Mouse (Mus musculus) forebrain, postnatal 0 days (tissue): Measurements from ENCODE around the gene Dock2. TPM values are rescaled to one million over a fixed set of nuclear protein-coding genes. Genes with fewer than 3 reads are reported as not detected.
A peak's percentile ranks its signal among the peaks of the same experiment; 100 is the strongest.

ENCODE experiments used
- ATAC-seq: fragments of 200-750 bp; cut with Nextera tagmentation; 2 replicates; pipeline ENCODE4 v1.8.0; 2017; ENCODE audit warnings: mild to moderate bottlenecking, moderate library complexity
- DNase-seq: peaks from one replicate; pipeline ENCODE4 v3.0.0-alpha.2; 2015
- H3K27ac ChIP-seq: fragments of 300-500 bp; sonication (generic); 2 replicates; pipeline ENCODE4 v1.5.1; 2014; ENCODE audit warnings: low read depth, mild to moderate bottlenecking, antibody characterized with exemption, low read length, moderate library complexity, mixed read lengths
- H3K27me3 ChIP-seq: fragments of 300-500 bp; sonication (generic); 2 replicates; pipeline ENCODE4 v1.6.1; 2014; ENCODE audit warnings: mild to moderate bottlenecking, low read length, mixed read lengths; ENCODE audit not compliant: insufficient read depth
- H3K36me3 ChIP-seq: fragments of 300-500 bp; sonication (generic); 2 replicates; pipeline ENCODE4 v1.6.1; 2014; ENCODE audit warnings: mild to moderate bottlenecking, moderate library complexity; ENCODE audit not compliant: insufficient read depth
- H3K4me1 ChIP-seq: fragments of 300-500 bp; sonication (generic); 2 replicates; pipeline ENCODE4 v1.6.1; 2014; ENCODE audit warnings: antibody characterized with exemption; ENCODE audit not compliant: insufficient read depth
- H3K4me2 ChIP-seq: fragments of 300-500 bp; sonication (generic); 2 replicates; pipeline ENCODE4 v1.6.1; 2014; ENCODE audit warnings: low read depth, mild to moderate bottlenecking, moderate library complexity
- H3K4me3 ChIP-seq: fragments of 300-500 bp; sonication (generic); 2 replicates; pipeline ENCODE4 v1.5.1; 2014; ENCODE audit warnings: low read depth, low read length, mixed read lengths
- H3K9ac ChIP-seq: fragments of 300-500 bp; sonication (generic); 2 replicates; pipeline ENCODE4 v1.6.1; 2014; ENCODE audit warnings: mild to moderate bottlenecking
- H3K9me3 ChIP-seq: fragments of 300-500 bp; sonication (generic); 2 replicates; pipeline ENCODE4 v1.6.1; 2016; ENCODE audit warnings: low read length
- CTCF ChIP-seq: sonication (generic); IDR thresholded peaks from 2 replicates; pipeline ENCODE4 v1.5.1; 2016; ENCODE audit warnings: antibody characterized with exemption, control low read depth, low read depth
- WGBS: fragments of 180-500 bp; shearing (Covaris S2); extraction: QIAGEN DNeasy Blood & Tissue Kit; methylation state at CpG from one replicate; pipeline ENCODE4 v1.1.7; 2014; 5-methylcytosine and 5-hydroxymethylcytosine counted together
- polyA plus RNA-seq: library from polyadenylated mRNA; unstranded; fragments of >200 nt; fragmentation: Nextera tagmentation; extraction: Ambion mirVana; gene quantifications from 2 replicates; pipeline ENCODE4 v1.2.1, GENCODE M21; 2015
- total RNA-seq: library from RNA; depleted of rRNA; stranded (reverse); fragments of >200 nt; gene quantifications from 2 replicates; pipeline ENCODE4 v1.2.3, GENCODE M21; 2014

Gene Dock2
- total and polyA plus RNA-seq, 2 experiments from 2014 or later, result 0.63 to 2.3 TPM

DNA sequence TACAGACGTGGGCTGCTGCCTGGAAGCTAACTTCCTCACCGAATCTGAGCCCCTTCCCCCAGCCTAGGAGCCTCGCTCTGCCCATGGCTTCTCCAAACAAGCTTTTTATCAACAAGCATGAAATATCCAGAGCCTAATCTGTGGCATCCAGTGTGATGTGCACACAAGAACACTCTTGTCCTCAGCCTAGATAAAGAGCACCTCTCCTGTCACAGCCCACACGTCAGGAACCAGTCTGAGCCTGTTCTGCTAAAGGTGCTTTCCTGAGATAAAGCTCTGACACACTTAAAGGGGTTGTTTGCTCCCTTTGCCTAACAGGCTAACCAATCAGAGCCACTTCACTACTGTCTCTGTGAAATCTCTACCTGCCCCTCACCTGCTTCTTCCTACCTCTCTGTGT is 268.4 kb downstream of the Dock2 start:
- Histone ChIP-seq H3K4me2 (no peak overlapping the region), H3K36me3 (no peaks in the 10 kb centered on the region), H3K27ac (no peak overlapping the region), H3K4me1 (no peaks in the 10 kb centered on the region), H3K4me3 (no peak overlapping the region), H3K27me3 (no peaks in the 10 kb centered on the region), H3K9ac (no peak overlapping the region), H3K9me3 (no peaks in the 10 kb centered on the region)
- ATAC-seq (no peak), DNase-seq (no peak)
- WGBS, result 68% methylated on average over 4 of the region's 4 CpGs
- no peak for TF ChIP-seq CTCF

DNA sequence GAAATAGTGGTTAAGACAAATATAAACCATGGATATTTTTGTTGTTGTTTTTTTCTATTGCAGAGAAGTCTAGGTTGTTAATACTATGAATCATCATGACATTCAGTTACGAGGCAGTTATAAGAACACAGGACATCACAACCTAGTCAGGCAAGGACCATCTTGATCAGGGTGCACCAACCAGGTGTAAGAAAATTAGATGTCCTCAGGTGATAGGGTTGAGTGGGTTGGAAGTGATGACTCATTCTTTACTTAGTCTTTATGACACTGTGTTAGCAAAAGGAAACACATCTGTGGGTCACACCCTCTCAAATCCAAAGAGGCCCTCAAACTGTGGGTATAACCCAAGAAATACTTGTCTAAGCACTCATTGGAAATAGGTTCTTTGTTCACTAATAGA is 277.3 kb downstream of the Dock2 start:
- Histone ChIP-seq H3K36me3 (no peaks in the 10 kb centered on the region), H3K27me3 (no peaks in the 10 kb centered on the region), H3K4me2 (no peak overlapping the region), H3K9ac (no peak overlapping the region), H3K9me3 (no peaks in the 10 kb centered on the region), H3K4me1 (no peaks in the 10 kb centered on the region), H3K27ac (no peak overlapping the region), H3K4me3 (no peak overlapping the region)
- WGBS, result 93% methylated on average over 1 of the region's 1 CpGs
- DNase-seq, result no peak
- no peak for TF ChIP-seq CTCF
- no peak for ATAC-seq

DNA sequence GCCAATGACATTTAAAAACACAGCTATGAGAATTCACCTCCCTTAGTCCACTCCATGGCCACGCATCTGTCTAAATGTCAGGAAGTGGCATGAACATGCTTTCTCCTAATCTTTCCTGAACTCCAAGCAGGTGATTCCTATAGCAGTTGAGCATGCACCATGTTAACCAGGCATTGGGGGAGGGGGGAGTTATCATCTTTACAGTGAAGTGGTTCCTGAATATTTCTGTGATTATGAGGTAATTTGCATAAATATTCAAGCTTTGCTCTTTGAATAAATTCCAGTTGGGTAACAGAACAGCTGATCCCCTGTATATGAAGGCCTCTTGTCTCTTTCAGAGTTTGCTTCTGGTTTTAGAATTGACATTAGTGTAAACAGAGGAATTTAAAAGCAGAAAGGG is 284.0 kb downstream of the Dock2 start:
- Histone ChIP-seq H3K27ac (0 out of 2 replicates have a peak overlapping the region, but pooled peaks have one; percentile 40), H3K9ac (no peak overlapping the region), H3K9me3 (no peaks in the 10 kb centered on the region), H3K27me3 (no peaks in the 10 kb centered on the region), H3K36me3 (no peaks in the 10 kb centered on the region), H3K4me1 (peaks cover 3% of the 10 kb centered on the region; the same call in 1 of the 2 replicates), H3K4me2 (no peak overlapping the region), H3K4me3 (no peak overlapping the region)
- 78% methylated on average over 1 of the region's 1 CpGs for WGBS
- ATAC-seq, result peak; percentile 18; the same call in 1 of the 2 replicates
- TF ChIP-seq CTCF, result no peak
- no peak for DNase-seq

DNA sequence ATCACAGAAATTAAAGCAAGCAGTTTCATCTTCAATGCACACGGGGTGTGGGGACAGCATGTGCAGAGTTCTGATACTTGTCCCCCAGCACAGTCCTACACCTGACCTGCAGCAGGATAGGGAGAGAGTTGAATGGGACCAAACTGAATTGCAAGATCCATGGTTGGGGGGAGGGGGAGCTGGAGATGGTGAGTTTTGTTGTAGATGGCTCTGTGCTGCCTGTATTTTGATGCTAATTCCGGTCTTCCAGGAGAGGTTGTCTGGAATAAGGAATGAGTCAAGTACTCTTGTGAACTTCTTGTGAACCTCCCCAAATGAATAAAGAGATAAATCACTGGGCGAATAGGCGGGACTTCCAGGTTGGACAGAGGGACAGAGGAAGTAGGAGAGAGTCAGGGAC is 289.0 kb downstream of the Dock2 start:
- Histone ChIP-seq H3K4me1 (peaks cover 2% of the 10 kb centered on the region; the same call in 1 of the 2 replicates), H3K27me3 (no peaks in the 10 kb centered on the region), H3K4me2 (no peak overlapping the region), H3K9ac (no peak overlapping the region), H3K4me3 (no peak overlapping the region), H3K36me3 (no peaks in the 10 kb centered on the region), H3K27ac (no peak overlapping the region), H3K9me3 (no peaks in the 10 kb centered on the region)
- 75% methylated on average over 4 of the region's 4 CpGs for WGBS
- no peak for ATAC-seq
- no peak for TF ChIP-seq CTCF
- no peak for DNase-seq

DNA sequence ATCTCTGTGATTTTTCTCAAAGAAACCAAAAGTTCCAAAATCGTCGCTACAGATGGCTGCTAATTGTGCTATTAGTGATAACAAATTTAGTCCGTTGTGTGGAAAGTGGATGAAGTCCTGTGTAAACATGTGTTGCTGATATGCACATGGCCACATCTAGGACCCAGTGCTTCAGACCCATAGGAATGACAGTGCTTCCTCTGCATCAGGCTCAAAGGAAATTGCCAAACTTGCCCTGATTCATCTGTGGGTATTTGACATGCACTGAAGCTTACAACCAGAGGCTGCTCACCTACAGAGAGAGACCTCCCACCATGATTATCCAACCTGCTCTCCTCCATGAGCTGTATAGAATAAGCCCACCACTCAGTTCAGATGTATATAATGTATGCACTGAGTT is 290.7 kb downstream of the Dock2 start:
- DNase-seq (no peak), ATAC-seq (no peak)
- H3K27ac ChIP-seq, result no peak overlapping the region
- no peaks in the 10 kb centered on the region for H3K36me3 ChIP-seq
- H3K27me3 ChIP-seq, result no peaks in the 10 kb centered on the region
- 92% methylated on average over 3 of the region's 3 CpGs for WGBS
- H3K4me2 ChIP-seq, result no peak overlapping the region
- no peaks in the 10 kb centered on the region for H3K4me1 ChIP-seq
- H3K9me3 ChIP-seq, result no peaks in the 10 kb centered on the region
- no peak overlapping the region for H3K9ac ChIP-seq
- H3K4me3 ChIP-seq, result no peak overlapping the region
- TF ChIP-seq CTCF, result no peak

DNA sequence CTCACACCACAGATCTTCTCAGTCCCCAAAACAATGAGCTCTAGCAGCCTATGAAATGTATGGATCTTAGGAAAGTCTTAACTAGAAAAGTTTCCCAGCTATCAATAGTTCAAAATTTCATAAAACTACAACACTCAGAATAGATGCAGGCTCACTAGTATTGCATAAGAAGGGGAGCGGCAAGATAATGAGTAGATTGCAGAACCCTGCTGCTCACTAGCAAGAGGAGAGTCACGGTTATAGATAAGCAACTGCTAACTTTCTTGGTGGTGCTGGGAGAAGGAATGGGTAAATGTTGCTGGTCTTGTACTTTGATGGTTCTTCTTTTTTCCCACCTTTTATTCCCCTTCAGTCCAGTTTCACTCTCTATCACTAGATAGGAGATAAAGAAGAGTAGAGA is 291.5 kb downstream of the Dock2 start:
- no peak overlapping the region for H3K9ac ChIP-seq
- no peak for TF ChIP-seq CTCF
- no peak overlapping the region for H3K4me2 ChIP-seq
- no peak overlapping the region for H3K27ac ChIP-seq
- ATAC-seq, result no peak
- no peaks in the 10 kb centered on the region for H3K36me3 ChIP-seq
- no peaks in the 10 kb centered on the region for H3K9me3 ChIP-seq
- no peaks in the 10 kb centered on the region for H3K27me3 ChIP-seq
- no peak for DNase-seq
- H3K4me1 ChIP-seq, result no peaks in the 10 kb centered on the region
- H3K4me3 ChIP-seq, result no peak overlapping the region
- 90% methylated on average over 2 of the region's 2 CpGs for WGBS

DNA sequence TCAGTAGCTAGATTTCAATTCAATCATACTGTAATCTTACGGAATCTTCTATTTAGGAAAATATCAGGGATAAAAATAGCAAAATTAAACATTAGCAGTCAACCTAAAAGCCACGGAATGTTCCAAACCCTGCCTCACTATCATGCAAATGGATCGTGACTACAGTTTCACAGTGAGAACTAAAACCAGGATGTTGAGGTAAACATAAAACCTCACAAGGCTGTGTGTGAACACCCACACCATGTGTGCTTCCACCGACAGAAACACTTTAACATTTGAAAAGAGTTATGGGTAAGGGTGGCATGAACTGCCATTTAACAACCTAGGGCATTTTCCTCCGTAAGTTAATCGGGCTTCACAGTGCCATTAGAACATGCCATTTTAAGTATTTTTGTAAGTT is 294.1 kb downstream of the Dock2 start:
- WGBS, result 82% methylated on average over 6 of the region's 6 CpGs
- Histone ChIP-seq H3K4me3 (no peak overlapping the region), H3K4me1 (no peaks in the 10 kb centered on the region), H3K9ac (no peak overlapping the region), H3K27ac (no peak overlapping the region), H3K4me2 (no peak overlapping the region), H3K9me3 (no peaks in the 10 kb centered on the region), H3K36me3 (no peaks in the 10 kb centered on the region), H3K27me3 (no peaks in the 10 kb centered on the region)
- ATAC-seq (no peak), DNase-seq (no peak)
- no peak for TF ChIP-seq CTCF

DNA sequence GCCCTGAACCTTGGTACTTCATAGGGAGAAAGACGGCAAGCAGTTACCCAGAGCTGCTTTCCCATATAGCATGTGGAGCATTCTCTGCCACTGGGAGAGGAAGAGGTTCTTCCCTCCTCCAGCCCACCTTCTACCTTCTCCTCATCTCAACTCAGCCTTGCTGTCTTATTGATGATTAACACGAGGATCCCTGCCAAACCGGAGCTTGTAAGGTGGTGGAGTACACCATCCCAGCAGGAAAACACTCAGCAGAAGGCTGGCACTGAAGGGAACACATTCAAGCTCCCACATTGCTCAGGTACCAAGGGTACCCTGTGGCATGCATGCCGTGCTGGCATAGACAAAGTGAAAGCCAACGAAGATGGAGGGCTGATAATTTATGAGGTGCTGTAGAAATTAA is 304.4 kb downstream of the Dock2 start:
- no peak for ATAC-seq
- H3K4me2 ChIP-seq, result no peak overlapping the region
- DNase-seq, result no peak
- no peaks in the 10 kb centered on the region for H3K4me1 ChIP-seq
- H3K36me3 ChIP-seq, result no peaks in the 10 kb centered on the region
- no peaks in the 10 kb centered on the region for H3K27me3 ChIP-seq
- no peak overlapping the region for H3K9ac ChIP-seq
- H3K4me3 ChIP-seq, result no peak overlapping the region
- no peak for TF ChIP-seq CTCF
- 82% methylated on average over 5 of the region's 5 CpGs for WGBS
- no peak overlapping the region for H3K27ac ChIP-seq
- H3K9me3 ChIP-seq, result no peaks in the 10 kb centered on the region
